Mouse (Mus musculus) urinary bladder, postnatal 10 days (tissue): Measurements from ENCODE around the gene Tppp3.

Experiments used
- DNase-seq: peaks from one replicate; pipeline ENCODE4 v3.0.0; 2022; ENCODE audit warnings: low spot score

Gene Tppp3

GRCm38 (mm10) chr8:105484392-105484791, 13.1 kb upstream of the Tppp3 start:
- DNase-seq: no peak

DNA sequence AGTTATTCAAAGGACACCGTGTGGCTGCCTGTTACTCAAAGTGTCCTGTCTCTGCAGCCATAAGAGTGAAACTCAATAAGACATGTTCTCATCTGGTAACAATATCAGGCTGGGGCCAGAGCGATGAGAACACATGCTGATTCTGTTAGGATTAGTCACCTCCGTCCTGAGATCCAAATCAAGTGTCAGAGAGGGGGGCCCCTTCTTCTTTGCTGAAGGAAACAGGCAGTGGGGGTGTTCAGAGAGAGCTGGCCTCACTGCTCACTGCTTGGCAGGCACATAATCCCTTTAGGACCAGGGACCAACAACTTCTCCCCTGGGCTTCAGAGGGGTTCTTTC, 12.7 kb upstream of the Tppp3 start:
- no peak for DNase-seq

GRCm38 (mm10) chr8:105483212-105484029, 12.1 kb upstream of the Tppp3 start:
- DNase-seq: no peak

DNA sequence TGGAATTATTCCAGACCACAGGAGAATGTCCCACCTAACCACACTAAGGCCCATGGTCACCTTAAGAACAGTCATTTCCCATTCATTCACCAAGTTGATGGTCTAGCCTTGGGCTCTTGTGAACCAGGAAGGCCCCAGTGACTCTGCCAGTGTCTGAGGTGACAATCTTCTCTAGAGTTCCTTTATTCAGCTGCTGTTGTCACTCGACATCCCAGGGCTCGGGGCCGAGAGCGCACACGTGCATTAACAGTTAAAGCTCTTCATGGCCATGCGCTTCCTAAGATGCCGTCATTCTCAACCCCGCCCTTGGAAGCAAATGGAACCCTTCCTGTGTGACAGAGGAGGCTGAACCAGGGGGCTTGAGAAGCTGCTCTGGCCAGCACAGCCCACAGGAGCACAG, 10.8 kb upstream of the Tppp3 start:
- DNase-seq: no peak

DNA sequence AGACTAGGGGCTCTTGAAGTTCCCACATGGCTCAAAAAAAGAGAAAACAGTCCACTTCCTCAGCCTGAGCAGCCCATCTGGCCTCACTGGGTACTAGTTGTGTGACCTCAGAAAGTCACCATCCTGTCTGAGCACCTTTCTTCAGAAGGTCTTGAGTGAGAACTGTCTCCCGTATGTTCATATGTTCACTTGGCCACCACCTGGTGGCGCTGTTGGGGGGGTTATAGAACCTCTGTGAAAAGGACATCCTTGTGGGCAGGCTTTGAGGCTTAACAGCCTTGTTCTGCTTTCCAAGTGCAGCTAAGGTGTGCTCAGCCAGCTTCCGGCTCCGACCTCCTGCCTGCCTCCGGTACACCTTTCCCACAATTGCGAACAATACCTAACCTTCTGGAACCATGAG, 10.1 kb upstream of the Tppp3 start:
- no peak for DNase-seq

- no peak for DNase-seq
These were observed 9.7 kb upstream of the Tppp3 start for GRCm38 (mm10) chr8:105481013-105481412.

GRCm38 (mm10) chr8:105477792-105478191, 6.5 kb upstream of the Tppp3 start:
- no peak for DNase-seq

DNA sequence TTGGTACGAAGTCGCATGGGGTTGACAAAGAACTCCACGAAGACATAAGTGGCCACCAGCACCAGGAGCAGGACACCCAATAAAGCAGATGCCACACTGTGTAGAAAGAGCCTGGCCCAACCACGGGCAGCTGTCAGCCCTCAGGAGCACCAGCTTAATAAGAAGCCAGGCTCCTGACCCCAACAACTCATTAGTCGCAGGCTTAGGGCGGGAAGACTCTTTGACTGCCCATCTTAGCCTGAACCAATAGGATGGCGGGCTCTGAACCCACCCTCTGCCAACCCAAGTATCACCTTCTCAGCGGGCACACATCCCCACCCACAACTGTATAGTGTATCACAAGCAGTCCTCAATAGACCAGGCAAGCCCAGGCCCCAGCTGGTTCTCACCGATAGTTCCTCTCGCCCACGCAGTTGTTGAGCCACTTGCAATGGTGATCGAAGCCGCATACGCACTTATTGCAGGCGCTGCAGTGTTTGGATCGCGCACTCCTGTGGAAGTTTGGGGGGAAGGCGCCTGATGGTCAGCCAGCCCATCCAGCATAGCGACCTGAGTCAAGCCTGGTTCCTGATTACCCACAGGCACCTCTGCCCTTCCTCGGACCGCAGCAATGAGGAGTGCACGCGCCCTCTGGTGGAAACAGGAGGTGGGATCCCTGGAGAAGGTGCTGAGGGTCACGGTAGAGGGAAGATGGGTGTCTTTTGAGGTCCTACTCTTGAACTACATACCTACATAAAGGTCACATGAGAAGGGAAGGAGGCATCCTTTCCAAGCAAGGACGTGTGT, 5.5 kb upstream of the Tppp3 start:
- DNase-seq: no peak

GRCm38 (mm10) chr8:105476161-105476560, 4.8 kb upstream of the Tppp3 start:
- DNase-seq: no peak

- no peak for DNase-seq
These were observed 4.4 kb upstream of the Tppp3 start for GRCm38 (mm10) chr8:105475742-105476141.

DNA sequence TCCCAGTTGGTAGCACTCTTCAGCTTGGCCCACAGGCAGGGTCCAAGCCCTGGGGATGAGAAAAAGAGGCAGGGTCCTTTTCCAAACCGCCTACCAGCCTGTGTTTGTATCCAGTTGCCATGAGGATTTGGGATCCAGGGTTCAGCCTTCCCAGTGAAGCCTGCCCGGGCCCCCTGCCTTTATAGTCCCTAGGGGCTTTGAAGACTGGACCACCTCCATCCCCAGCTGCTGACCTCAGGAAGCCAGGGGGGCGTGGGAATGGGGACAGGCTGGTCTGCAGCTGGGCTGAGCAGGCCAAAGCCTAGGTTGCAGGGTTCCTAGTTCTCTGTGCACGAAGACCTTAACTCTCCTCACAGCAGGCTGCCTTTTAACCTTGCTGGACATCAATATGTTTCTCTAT, 3.9 kb upstream of the Tppp3 start:
- no peak for DNase-seq

DNA sequence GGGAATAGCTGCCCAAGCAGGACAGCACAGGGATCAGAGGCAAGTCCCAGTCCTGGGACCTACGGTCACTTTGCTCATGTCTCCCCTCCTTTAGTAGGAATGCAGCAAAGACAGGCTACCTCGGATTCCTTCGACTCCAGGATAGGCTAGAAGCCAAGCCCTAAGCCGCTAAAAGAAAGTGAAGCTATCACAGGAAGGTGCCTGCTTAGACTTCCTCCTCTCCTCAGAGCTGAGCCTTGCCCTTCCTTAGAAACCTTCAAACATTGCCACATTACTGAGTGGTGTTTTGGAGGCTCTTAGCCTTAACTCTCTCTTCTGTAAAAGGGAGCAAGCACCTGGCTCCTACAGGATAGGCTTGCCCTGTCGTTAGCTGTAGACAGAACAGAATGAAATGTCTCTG, 3.4 kb upstream of the Tppp3 start:
- no peak for DNase-seq

GRCm38 (mm10) chr8:105473816-105474606, 2.7 kb upstream of the Tppp3 start:
- no peak for DNase-seq

DNA sequence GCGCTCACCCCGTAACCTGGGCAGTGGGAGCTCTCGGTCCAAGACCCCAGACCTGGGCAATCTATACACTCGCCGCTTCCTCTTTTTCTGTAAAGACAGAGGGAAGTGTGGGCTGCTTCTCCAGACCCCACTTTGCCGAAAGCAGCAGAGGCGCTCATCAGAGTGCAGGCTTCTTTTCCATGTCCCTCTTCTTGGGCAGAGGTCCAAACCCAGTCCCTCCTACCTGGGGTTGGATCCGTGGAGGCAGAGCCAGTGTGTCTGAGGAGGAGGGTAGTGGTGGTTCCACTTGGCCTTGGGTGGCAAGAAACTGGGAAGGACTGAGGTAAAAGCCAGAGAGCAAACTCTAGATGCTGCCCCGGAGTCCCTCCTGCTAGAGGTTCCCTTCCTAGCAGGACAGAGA, 1.7 kb upstream of the Tppp3 start:
- no peak for DNase-seq

DNA sequence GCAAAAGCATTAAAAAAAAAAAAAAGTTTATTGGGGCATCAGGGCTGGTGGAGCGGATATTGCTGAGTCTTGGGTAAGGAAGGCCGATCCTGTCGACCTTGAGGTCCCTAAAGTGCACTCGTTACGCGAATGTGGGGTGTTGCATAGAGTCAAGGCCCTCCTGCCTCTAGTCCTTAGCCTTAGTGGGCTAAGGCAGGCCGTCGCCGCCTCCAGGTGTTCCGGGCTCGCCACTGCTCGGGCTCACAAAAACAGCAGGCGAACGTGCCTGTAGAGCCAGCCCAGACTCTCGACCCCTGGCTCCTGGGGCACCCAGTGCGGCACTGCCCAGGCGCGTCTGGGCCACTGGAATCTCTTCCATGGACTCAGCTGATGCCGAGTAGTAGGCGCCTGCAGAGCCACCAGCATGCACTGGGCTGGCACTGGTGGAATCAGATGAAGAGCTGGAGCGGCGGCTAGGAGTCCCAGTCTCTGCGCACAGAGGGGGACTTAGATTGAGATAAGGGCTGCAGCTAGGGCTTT, 1.1 kb upstream of the Tppp3 start:
- DNase-seq: no peak

DNA sequence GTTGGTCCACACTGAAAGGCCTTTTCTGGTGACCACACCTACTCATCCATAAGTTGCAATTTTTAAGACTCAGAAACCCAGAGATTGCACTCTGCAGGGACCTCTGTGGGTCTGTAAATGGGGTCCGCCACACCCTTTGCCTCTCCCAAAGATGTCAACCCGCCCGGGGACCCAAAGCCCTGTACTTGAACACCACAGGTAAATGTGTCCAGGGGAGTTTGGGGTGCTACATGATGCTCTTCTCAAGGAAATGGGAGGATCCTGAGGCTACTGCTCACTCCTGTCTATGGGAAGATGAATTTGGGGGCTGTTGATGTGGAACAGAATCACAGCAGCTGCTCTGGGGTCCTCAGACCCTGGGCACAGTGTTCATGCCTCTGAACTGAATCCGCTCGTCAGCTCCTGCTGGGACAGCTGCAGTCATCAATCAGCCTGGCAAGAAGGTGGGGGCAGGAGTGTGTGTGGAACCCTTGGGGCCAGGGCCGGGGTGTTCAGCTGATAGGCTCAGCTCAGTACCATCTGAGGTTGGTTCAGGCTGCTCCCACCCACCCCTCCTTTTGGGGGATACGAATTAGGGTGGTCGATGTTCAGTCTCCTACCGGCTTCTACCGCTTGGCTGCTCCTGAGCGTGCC, 529 bp downstream of the Tppp3 start:
- no peak for DNase-seq

GRCm38 (mm10) chr8:105470262-105470661, 1.1 kb downstream of the Tppp3 start:
- DNase-seq: no peak

- no peak for DNase-seq
These were observed 1.5 kb downstream of the Tppp3 start for GRCm38 (mm10) chr8:105469816-105470215.

DNA sequence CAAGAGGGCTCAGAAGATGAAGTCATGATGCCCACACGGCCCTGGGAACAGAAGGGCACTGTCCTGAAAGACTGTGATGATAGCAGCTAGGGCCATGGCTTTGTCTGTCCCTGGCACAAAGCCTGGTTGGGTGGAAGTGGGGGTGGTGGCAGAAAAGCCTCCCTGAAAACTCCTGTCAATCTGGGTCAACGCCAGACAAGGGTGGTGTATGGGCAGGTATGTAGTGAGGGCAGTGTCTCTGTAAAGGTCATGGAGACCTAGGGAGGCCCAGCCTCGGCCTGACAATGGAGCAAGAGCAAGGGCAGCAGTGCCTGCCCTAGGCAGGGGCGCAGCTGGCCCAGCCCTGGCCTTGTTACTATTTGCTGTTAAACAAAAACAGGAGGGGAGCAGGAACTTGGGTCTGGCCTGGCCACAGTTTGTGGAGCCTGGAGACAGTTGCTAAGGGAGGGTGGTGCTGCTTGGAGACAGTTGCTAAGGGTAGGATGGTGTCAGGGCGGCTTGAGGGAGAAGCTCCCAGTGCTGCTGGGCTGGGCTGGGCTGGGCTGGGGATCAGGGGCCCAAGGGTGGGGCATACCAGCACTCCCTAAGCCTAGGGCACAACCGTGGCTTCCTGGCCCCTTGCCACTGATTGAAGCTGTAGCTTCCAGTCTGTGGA, 2.2 kb downstream of the Tppp3 start:
- no peak for DNase-seq

DNA sequence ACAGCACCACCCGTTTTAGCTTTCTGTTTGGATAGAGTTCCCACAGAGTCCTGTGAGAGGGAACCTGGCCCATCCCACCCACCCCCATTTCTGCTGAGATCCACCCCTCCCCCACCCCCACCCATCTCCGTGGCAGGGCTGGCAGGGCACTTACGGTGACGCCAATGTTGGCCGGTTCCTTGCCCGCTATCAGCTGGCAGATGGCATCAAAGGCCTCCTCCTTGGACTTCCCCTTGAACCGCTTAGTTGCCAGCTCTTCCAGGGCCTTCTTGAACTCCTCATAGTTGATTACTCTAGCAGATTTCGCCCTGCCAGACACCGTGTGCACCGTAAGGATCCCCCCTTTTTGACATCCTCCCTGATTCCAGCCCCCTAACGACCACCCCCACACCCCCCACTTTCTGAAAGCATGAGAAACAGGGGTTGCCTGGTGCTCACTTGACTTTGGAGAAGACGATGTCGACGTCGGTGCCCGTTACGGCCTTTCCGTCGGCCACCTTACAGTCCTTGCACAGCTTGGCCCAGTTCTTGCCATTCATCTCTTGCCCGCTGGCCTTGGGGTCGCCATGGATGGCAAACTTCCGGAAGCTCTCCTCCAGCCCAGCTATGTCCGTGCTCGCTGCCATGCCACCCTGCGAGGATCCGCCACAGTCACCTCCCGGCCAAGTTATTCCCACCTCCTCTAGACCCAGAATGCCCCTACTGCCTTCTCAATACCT, 3.2 kb downstream of the Tppp3 start:
- no peak for DNase-seq
